Mouse (Mus musculus) stomach, embryonic 16.5 days (tissue): Measurements from ENCODE around the gene Gpr62. TPM values are rescaled to one million over a fixed set of nuclear protein-coding genes. Genes with fewer than 3 reads are reported as not detected.

Experiments
- ATAC-seq: fragments of 200-750 bp; cut with Nextera tagmentation; 2 replicates; pipeline ENCODE4 v1.8.0; 2017; ENCODE audit warnings: moderate number of reproducible peaks, moderate TSS enrichment; ENCODE audit not compliant: insufficient read depth, low FRiP score
- H3K27ac ChIP-seq: fragments of 300-500 bp; sonication (generic); 2 replicates; pipeline ENCODE4 v1.5.1; 2014; ENCODE audit warnings: low read length
- H3K27me3 ChIP-seq: fragments of 300-500 bp; sonication (generic); 2 replicates; pipeline ENCODE4 v1.6.1; 2014; ENCODE audit warnings: low read length, control low read depth, mixed read lengths; ENCODE audit not compliant: control insufficient read depth, insufficient read depth
- H3K36me3 ChIP-seq: fragments of 300-500 bp; sonication (generic); 2 replicates; pipeline ENCODE4 v1.6.1; 2014; ENCODE audit warnings: low read length; ENCODE audit not compliant: control insufficient read depth, insufficient read depth
- H3K4me1 ChIP-seq: fragments of 300-500 bp; sonication (generic); 2 replicates; pipeline ENCODE4 v1.6.1; 2014; ENCODE audit warnings: low read length, control low read depth, mixed read lengths; ENCODE audit not compliant: control insufficient read depth, insufficient read depth
- H3K4me2 ChIP-seq: fragments of 300-500 bp; sonication (generic); 2 replicates; pipeline ENCODE4 v1.6.1; 2014; ENCODE audit warnings: low read depth, low read length, mixed read lengths
- H3K4me3 ChIP-seq: fragments of 300-500 bp; sonication (generic); replicated peaks from 2 replicates; pipeline ENCODE4 v1.5.1; 2014; ENCODE audit warnings: mild to moderate bottlenecking, low read length
- H3K9ac ChIP-seq: fragments of 300-500 bp; sonication (generic); 2 replicates; pipeline ENCODE4 v1.6.1; 2014; ENCODE audit warnings: low read length
- H3K9me3 ChIP-seq: fragments of 300-500 bp; sonication (generic); replicated peaks from 2 replicates; pipeline ENCODE4 v1.6.1; 2016; ENCODE audit warnings: low read length, control low read depth; ENCODE audit not compliant: control insufficient read depth
- WGBS: fragments of 180-500 bp; shearing (Covaris S2); extraction: QIAGEN DNeasy Blood & Tissue Kit; methylation state at CpG from one replicate; pipeline ENCODE4 v1.1.7; 2014; 5-methylcytosine and 5-hydroxymethylcytosine counted together
- polyA plus RNA-seq: library from polyadenylated mRNA; unstranded; fragments of >200 nt; fragmentation: Nextera tagmentation; extraction: Ambion mirVana; gene quantifications from 2 replicates; pipeline ENCODE4 v1.2.1, GENCODE M21; 2015

The Gpr62 gene
- polyA plus RNA-seq, 1 experiment from 2014 or later = 0.26 TPM

DNA sequence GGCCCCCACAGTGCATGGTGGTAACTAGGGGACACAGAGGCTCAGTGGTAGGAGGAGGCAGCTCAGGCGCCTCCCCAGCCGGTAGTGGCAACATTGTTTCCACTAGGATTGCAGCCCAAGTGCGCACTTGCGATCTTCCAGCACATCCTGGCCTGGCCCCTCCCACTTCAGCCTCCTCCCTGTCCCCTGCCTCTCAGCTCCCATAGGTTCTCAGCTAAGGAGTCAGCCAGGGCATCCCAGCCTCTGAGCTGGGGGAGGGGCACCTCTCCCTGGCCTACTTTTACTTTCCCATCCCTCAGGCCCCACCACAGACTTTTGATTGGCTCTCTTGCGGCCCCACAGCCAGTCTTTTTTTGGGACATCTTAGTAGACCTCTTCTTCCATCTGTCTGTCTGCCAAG is 6.2 kb upstream of the Gpr62 start:
- Histone ChIP-seq H3K4me3 (0 out of 2 replicates have a peak overlapping the region, but pooled peaks have one; percentile 17), H3K9me3 (no peaks in the 10 kb centered on the region), H3K9ac (peak overlapping the region; percentile 51; the same call in 1 of the 2 replicates), H3K27ac (peak overlapping the region; percentile 21; the same call in 1 of the 2 replicates), H3K36me3 (no peaks in the 10 kb centered on the region), H3K27me3 (no peaks in the 10 kb centered on the region), H3K4me1 (peaks cover 33% of the 10 kb centered on the region), H3K4me2 (peak overlapping the region; percentile 42; the same call in 1 of the 2 replicates)
- ATAC-seq = no peak
- WGBS = 9% methylated on average over 5 of the region's 5 CpGs

DNA sequence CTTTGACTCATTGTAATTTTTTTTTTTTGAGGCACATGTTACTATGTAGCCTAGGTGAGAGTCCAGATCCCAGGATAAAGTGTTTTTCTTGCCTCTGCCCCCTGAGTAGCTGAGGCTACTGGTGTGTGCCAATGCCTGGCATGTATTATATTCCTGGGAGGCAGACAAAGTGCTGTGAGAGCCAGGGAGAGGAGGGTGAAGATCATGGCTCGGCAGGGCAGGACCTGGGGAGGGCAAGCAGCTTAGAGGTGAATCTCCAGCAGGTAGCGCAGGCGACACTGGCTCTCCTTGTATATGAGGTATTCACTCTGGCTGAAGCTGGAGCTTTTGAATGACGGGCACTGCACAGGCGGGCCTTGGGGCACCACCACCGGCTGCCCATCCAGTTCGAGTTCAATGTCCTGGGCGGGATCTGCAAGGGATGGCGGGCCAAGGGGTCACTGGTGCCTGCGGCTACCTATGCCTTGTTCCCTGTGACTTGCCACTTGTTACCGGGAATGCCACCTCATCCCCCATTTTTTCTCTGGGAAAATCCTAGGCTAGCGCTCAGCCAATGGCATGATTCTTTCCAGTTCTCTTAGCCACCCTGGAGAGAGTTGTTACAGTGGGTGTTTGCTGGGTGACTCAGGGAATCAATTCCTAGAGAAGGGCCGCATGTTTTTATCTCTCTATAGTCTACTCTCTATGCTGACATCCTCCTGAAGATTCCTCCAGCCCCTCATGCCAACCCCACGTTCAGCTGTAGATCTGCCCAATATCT is 5.4 kb upstream of the Gpr62 start:
- Histone ChIP-seq H3K9ac (peak overlapping the region; percentile 51; the same call in 1 of the 2 replicates), H3K36me3 (no peaks in the 10 kb centered on the region), H3K9me3 (no peaks in the 10 kb centered on the region), H3K4me1 (peaks cover 27% of the 10 kb centered on the region), H3K4me3 (0 out of 2 replicates have a peak overlapping the region, but pooled peaks have one; percentile 17), H3K27ac (no peak overlapping the region; the same call in 1 of the 2 replicates), H3K27me3 (no peaks in the 10 kb centered on the region), H3K4me2 (peak overlapping the region; percentile 42; the same call in 1 of the 2 replicates)
- no peak for ATAC-seq
- 65% methylated on average over 14 of the region's 14 CpGs for WGBS

DNA sequence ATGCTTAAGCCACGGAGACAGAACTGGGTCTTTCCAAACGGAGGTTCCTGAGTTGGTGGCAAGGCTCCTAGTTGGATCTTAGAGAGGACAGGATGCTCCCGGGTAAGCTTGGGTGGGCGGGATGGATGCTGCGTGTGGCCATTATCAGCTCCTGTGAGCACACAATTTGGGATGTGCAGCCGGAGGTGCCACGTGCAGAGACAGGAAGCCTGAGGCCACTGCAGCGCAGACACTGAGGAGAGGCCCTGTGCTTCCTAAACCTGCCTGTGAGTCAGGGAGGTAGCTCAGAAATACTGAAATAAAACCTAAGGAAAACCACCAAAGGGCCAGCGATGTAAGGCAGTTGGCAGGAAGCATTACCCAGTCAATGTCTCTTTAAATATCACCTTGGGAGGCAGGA is 4.0 kb upstream of the Gpr62 start:
- H3K4me3 ChIP-seq = no peak overlapping the region
- H3K27ac ChIP-seq = peak overlapping the region; percentile 48
- H3K4me1 ChIP-seq = peaks cover 16% of the 10 kb centered on the region
- ATAC-seq = no peak
- H3K27me3 ChIP-seq = no peaks in the 10 kb centered on the region; the same call in 1 of the 2 replicates
- H3K9ac ChIP-seq = peak overlapping the region; percentile 21; the same call in 1 of the 2 replicates
- 68% methylated on average over 9 of the region's 9 CpGs for WGBS
- no peaks in the 10 kb centered on the region for H3K36me3 ChIP-seq
- H3K4me2 ChIP-seq = no peak overlapping the region
- no peaks in the 10 kb centered on the region for H3K9me3 ChIP-seq

GRCm38 (mm10) chr9:106469317-106469716 is 3.6 kb upstream of the Gpr62 start:
- Histone ChIP-seq H3K4me3 (no peak overlapping the region), H3K27ac (no peak overlapping the region), H3K9me3 (no peaks in the 10 kb centered on the region), H3K4me2 (no peak overlapping the region), H3K27me3 (no peaks in the 10 kb centered on the region; the same call in 1 of the 2 replicates), H3K9ac (peak overlapping the region; percentile 21; the same call in 1 of the 2 replicates), H3K4me1 (peaks cover 16% of the 10 kb centered on the region), H3K36me3 (no peaks in the 10 kb centered on the region)
- WGBS = 63% methylated on average over 6 of the region's 6 CpGs
- no peak for ATAC-seq

GRCm38 (mm10) chr9:106467746-106468145 is 2.0 kb upstream of the Gpr62 start:
- ATAC-seq = no peak
- Histone ChIP-seq H3K9ac (no peak overlapping the region), H3K4me1 (peaks cover 11% of the 10 kb centered on the region), H3K27me3 (no peaks in the 10 kb centered on the region; the same call in 1 of the 2 replicates), H3K27ac (no peak overlapping the region), H3K36me3 (no peaks in the 10 kb centered on the region), H3K4me2 (no peak overlapping the region), H3K4me3 (no peak overlapping the region), H3K9me3 (no peaks in the 10 kb centered on the region)
- 89% methylated on average over 7 of the region's 7 CpGs for WGBS

GRCm38 (mm10) chr9:106466721-106467120 is 983 bp upstream of the Gpr62 start:
- WGBS = 76% methylated on average over 6 of the region's 6 CpGs
- Histone ChIP-seq H3K9me3 (no peaks in the 10 kb centered on the region), H3K27me3 (no peaks in the 10 kb centered on the region; the same call in 1 of the 2 replicates), H3K27ac (no peak overlapping the region), H3K9ac (no peak overlapping the region), H3K4me3 (no peak overlapping the region), H3K4me2 (no peak overlapping the region), H3K4me1 (peaks cover 8% of the 10 kb centered on the region), H3K36me3 (peaks cover 6% of the 10 kb centered on the region; the same call in 1 of the 2 replicates)
- ATAC-seq = no peak

DNA sequence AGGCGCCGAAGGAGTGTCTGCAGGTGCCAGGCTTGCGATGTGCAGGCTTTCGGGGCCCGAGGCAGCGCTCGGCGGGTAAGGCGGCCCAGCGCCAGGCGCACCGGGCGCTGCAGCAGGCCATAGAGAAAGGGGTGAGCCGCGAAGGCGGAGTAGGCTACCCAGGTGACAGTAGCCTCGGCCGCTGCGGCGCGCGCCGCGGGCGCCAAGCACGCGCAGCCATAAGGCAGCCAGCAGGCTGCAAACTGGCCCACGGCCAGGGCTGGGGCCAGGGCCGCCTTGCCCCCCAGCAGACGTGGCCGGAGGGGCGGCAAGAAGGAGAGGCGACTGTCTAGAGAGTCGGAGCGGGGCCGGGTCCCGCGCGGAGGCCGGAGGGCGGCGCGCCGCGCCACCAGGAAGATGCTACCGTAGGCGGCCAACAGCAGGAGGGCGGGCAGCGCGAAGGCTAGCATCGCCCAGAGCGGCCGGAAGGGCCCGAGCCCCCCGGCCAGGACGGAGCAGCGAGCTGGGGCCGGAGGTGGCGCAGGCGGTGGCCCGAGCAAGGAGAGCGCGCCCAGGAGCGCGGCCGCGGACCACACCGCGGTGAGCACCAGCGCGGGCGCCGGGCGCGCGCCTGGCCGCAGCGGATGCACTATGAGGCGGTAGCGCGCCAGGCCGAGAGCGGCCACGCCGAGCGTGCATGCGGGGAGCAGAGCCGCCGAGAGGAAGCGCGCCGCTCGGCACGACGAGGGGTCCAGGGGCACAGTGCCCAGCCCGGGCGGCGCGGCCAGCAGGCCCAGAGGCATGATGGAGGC is 792 bp downstream of the Gpr62 start:
- Histone ChIP-seq H3K4me2 (peak overlapping the region; percentile 99), H3K27ac (no peak overlapping the region), H3K4me1 (peaks cover 7% of the 10 kb centered on the region; the same call in 1 of the 2 replicates), H3K9ac (peak overlapping the region; percentile 81), H3K4me3 (peak overlapping the region; percentile 56), H3K27me3 (no peaks in the 10 kb centered on the region; the same call in 1 of the 2 replicates), H3K36me3 (peaks cover 14% of the 10 kb centered on the region), H3K9me3 (no peaks in the 10 kb centered on the region)
- 3% methylated on average over 99 of the region's 99 CpGs for WGBS
- ATAC-seq = peak; percentile 70

GRCm38 (mm10) chr9:106463122-106464063 is 2.3 kb downstream of the Gpr62 start:
- Histone ChIP-seq H3K27me3 (no peaks in the 10 kb centered on the region; the same call in 1 of the 2 replicates), H3K36me3 (peaks cover 14% of the 10 kb centered on the region), H3K4me2 (no peak overlapping the region), H3K9ac (no peak overlapping the region), H3K9me3 (no peaks in the 10 kb centered on the region), H3K4me3 (no peak overlapping the region), H3K4me1 (peaks cover 7% of the 10 kb centered on the region; the same call in 1 of the 2 replicates), H3K27ac (no peak overlapping the region)
- WGBS = 87% methylated on average over 21 of the region's 21 CpGs
- ATAC-seq = no peak
